Mouse (Mus musculus) midbrain, embryonic 11.5 days (tissue): Measurements from ENCODE around the gene Ggt7. TPM values are rescaled to one million over a fixed set of nuclear protein-coding genes. Genes with fewer than 3 reads are reported as not detected.

Experiments used
- ATAC-seq: fragments of 200-750 bp; cut with Nextera tagmentation; 2 replicates; pipeline ENCODE4 v1.8.0; 2017; ENCODE audit warnings: moderate TSS enrichment, moderate library complexity; ENCODE audit not compliant: low FRiP score
- DNase-seq: peaks from one replicate; pipeline ENCODE4 v3.0.0; 2015; ENCODE audit warnings: low spot score; ENCODE audit errors: missing footprints
- H3K27ac ChIP-seq: fragments of 300-500 bp; sonication (generic); 2 replicates; pipeline ENCODE4 v1.5.1; 2014; ENCODE audit warnings: low read depth, low read length
- H3K27me3 ChIP-seq: fragments of 300-500 bp; sonication (generic); 2 replicates; pipeline ENCODE4 v1.6.1; 2014; ENCODE audit warnings: mild to moderate bottlenecking, low read length, moderate library complexity, mixed read lengths; ENCODE audit not compliant: control insufficient read depth, insufficient read depth
- H3K36me3 ChIP-seq: fragments of 300-500 bp; sonication (generic); 2 replicates; pipeline ENCODE4 v1.6.1; 2014; ENCODE audit warnings: mild to moderate bottlenecking, low read length, moderate library complexity, mixed read lengths; ENCODE audit not compliant: control insufficient read depth, insufficient read depth
- H3K4me1 ChIP-seq: fragments of 300-500 bp; sonication (generic); 2 replicates; pipeline ENCODE4 v1.6.1; 2014; ENCODE audit warnings: low read length; ENCODE audit not compliant: control insufficient read depth, insufficient read depth
- H3K4me2 ChIP-seq: fragments of 300-500 bp; sonication (generic); 2 replicates; pipeline ENCODE4 v1.6.1; 2014; ENCODE audit warnings: mild to moderate bottlenecking, moderate library complexity
- H3K4me3 ChIP-seq: fragments of 300-500 bp; sonication (generic); 2 replicates; pipeline ENCODE4 v1.5.1; 2014; ENCODE audit warnings: low read depth, low read length
- H3K9ac ChIP-seq: fragments of 300-500 bp; sonication (generic); 2 replicates; pipeline ENCODE4 v1.6.1; 2014; ENCODE audit warnings: low read length
- H3K9me3 ChIP-seq: fragments of 300-500 bp; sonication (generic); 2 replicates; pipeline ENCODE4 v1.6.1; 2016; ENCODE audit warnings: low read length; ENCODE audit not compliant: control insufficient read depth
- WGBS: fragments of 180-500 bp; shearing (Covaris S2); extraction: QIAGEN DNeasy Blood & Tissue Kit; methylation state at CpG from one replicate; pipeline ENCODE4 v1.1.7; 2014; 5-methylcytosine and 5-hydroxymethylcytosine counted together
- polyA plus RNA-seq: library from polyadenylated mRNA; unstranded; fragments of >200 nt; fragmentation: Nextera tagmentation; extraction: Ambion mirVana; gene quantifications from 2 replicates; pipeline ENCODE4 v1.2.1, GENCODE M21; 2014

Gene Ggt7
- 10.3 and 12.9 TPM in 2 replicates for polyA plus RNA-seq

GRCm38 (mm10) chr2:155517455-155518423, at the start of gene Ggt7, which contains the start of gene Acss2:
Ggt7 (minus strand) TSS chr2:155518237.
Acss2 (plus strand) TSS chr2:155517948.
- Histone ChIP-seq H3K27ac (no peak within 1 kb of the TSS; the same call in 1 of the 2 replicates), H3K4me1 (peaks cover 14% of the 10 kb centered on the region), H3K9me3 (no peaks in the 10 kb centered on the region), H3K4me2 (peak within 1 kb of the TSS; percentile 86), H3K27me3 (no peaks in the 10 kb centered on the region; the same call in 1 of the 2 replicates), H3K4me3 (peak within 1 kb of the TSS; percentile 71), H3K36me3 (no peaks in the 10 kb centered on the region), H3K9ac (peak within 1 kb of the TSS; percentile 68)
- peak; percentile 98 for ATAC-seq
- 5% methylated on average over 66 of the region's 70 CpGs for WGBS
- peak; percentile 99 for DNase-seq

- Histone ChIP-seq H3K9me3 (no peaks in the 10 kb centered on the region), H3K36me3 (no peaks in the 10 kb centered on the region), H3K4me1 (peaks cover 2% of the 10 kb centered on the region; the same call in 1 of the 2 replicates), H3K27ac (no peak overlapping the region), H3K27me3 (no peaks in the 10 kb centered on the region), H3K4me3 (no peak overlapping the region), H3K9ac (no peak overlapping the region), H3K4me2 (no peak overlapping the region)
- no peak for DNase-seq
- 92% methylated on average over 5 of the region's 5 CpGs for WGBS
- ATAC-seq, result no peak
Observed at GRCm38 (mm10) chr2:155567751-155568150, 49.7 kb upstream of the Ggt7 start.

- no peak for ATAC-seq
- Histone ChIP-seq H3K27ac (no peak overlapping the region), H3K9ac (no peak overlapping the region), H3K4me3 (no peak overlapping the region), H3K27me3 (no peaks in the 10 kb centered on the region), H3K9me3 (no peaks in the 10 kb centered on the region), H3K4me1 (no peaks in the 10 kb centered on the region), H3K4me2 (no peak overlapping the region), H3K36me3 (no peaks in the 10 kb centered on the region)
- DNase-seq, result no peak
- WGBS, result 80% methylated on average over 4 of the region's 4 CpGs
Observed at GRCm38 (mm10) chr2:155562934-155563333, 44.9 kb upstream of the Ggt7 start.

GRCm38 (mm10) chr2:155562209-155562608, 44.2 kb upstream of the Ggt7 start:
- no peak for DNase-seq
- no peak for ATAC-seq
- no peaks in the 10 kb centered on the region for H3K4me1 ChIP-seq
- no peak overlapping the region for H3K4me3 ChIP-seq
- no peaks in the 10 kb centered on the region for H3K9me3 ChIP-seq
- WGBS, result 47% methylated on average over 1 of the region's 1 CpGs
- H3K27me3 ChIP-seq, result no peaks in the 10 kb centered on the region
- no peaks in the 10 kb centered on the region for H3K36me3 ChIP-seq
- H3K27ac ChIP-seq, result no peak overlapping the region
- no peak overlapping the region for H3K9ac ChIP-seq
- no peak overlapping the region for H3K4me2 ChIP-seq

- H3K4me2 ChIP-seq, result no peak overlapping the region
Observed at GRCm38 (mm10) chr2:155554426-155554985, 36.5 kb upstream of the Ggt7 start.

GRCm38 (mm10) chr2:155552949-155553354, 34.9 kb upstream of the Ggt7 start:
- H3K4me3 ChIP-seq, result no peak overlapping the region
- no peak overlapping the region for H3K27ac ChIP-seq
- no peaks in the 10 kb centered on the region for H3K36me3 ChIP-seq
- no peak overlapping the region for H3K4me2 ChIP-seq
- H3K9me3 ChIP-seq, result no peaks in the 10 kb centered on the region
- H3K9ac ChIP-seq, result no peak overlapping the region
- no peak for DNase-seq
- H3K27me3 ChIP-seq, result no peaks in the 10 kb centered on the region
- H3K4me1 ChIP-seq, result no peaks in the 10 kb centered on the region
- no peak for ATAC-seq

More at GRCm38 (mm10) chr2:155554426-155554985, 36.5 kb upstream of the Ggt7 start:
- H3K36me3 ChIP-seq, result no peaks in the 10 kb centered on the region
- H3K27me3 ChIP-seq, result no peaks in the 10 kb centered on the region
- H3K4me3 ChIP-seq, result no peak overlapping the region
- H3K4me1 ChIP-seq, result no peaks in the 10 kb centered on the region
- no peak overlapping the region for H3K9ac ChIP-seq
- ATAC-seq, result no peak
- DNase-seq, result no peak
- H3K27ac ChIP-seq, result no peak overlapping the region
- 84% methylated on average over 2 of the region's 2 CpGs for whole genome bisulfite sequencing
- no peaks in the 10 kb centered on the region for H3K9me3 ChIP-seq

- Histone ChIP-seq H3K4me1 (no peaks in the 10 kb centered on the region), H3K9ac (no peak overlapping the region), H3K9me3 (no peaks in the 10 kb centered on the region), H3K27ac (no peak overlapping the region), H3K27me3 (no peaks in the 10 kb centered on the region), H3K36me3 (no peaks in the 10 kb centered on the region), H3K4me2 (no peak overlapping the region), H3K4me3 (no peak overlapping the region)
- ATAC-seq, result no peak
- DNase-seq, result no peak
Observed at GRCm38 (mm10) chr2:155552336-155552735, 34.3 kb upstream of the Ggt7 start.

- Histone ChIP-seq H3K4me2 (no peak overlapping the region), H3K27me3 (no peaks in the 10 kb centered on the region), H3K36me3 (no peaks in the 10 kb centered on the region), H3K27ac (no peak overlapping the region), H3K9me3 (no peaks in the 10 kb centered on the region), H3K9ac (no peak overlapping the region), H3K4me3 (no peak overlapping the region), H3K4me1 (no peaks in the 10 kb centered on the region)
- no peak for ATAC-seq
- no peak for DNase-seq
- WGBS, result 74% methylated on average over 1 of the region's 1 CpGs
Observed at GRCm38 (mm10) chr2:155546955-155547354, 28.9 kb upstream of the Ggt7 start.

GRCm38 (mm10) chr2:155540822-155541458, 22.9 kb upstream of the Ggt7 start:
- H3K9ac ChIP-seq, result no peak overlapping the region
- no peaks in the 10 kb centered on the region for H3K4me1 ChIP-seq
- no peak overlapping the region for H3K4me3 ChIP-seq
- no peaks in the 10 kb centered on the region for H3K36me3 ChIP-seq
- WGBS, result 76% methylated on average over 6 of the region's 6 CpGs
- H3K9me3 ChIP-seq, result no peaks in the 10 kb centered on the region
- no peak for ATAC-seq
- no peaks in the 10 kb centered on the region for H3K27me3 ChIP-seq
- no peak overlapping the region for H3K4me2 ChIP-seq
- no peak overlapping the region for H3K27ac ChIP-seq
- no peak for DNase-seq
